11 mouse cellular contexts compared by ENCODE assay signal in genomic region chr3:128990183-128990912, GRCm38 (mm10).
DNase-seq lines count a peak whose midpoint lies in the region; ATAC-seq and TF ChIP-seq lines count a peak whose summit lies in the region.
"Had no signal": no experiment of that assay in that cellular context is flagged by ENCODE, and none has a peak within 500 bp of the region (broad histone marks: within the 10 kb centered on the region; RNA-seq: fewer than 3 reads in every experiment).

No protein-coding gene starts in this region.

- H3K27ac ChIP-seq in forebrain, embryonic 15.5 days (replicated peaks) = no peak overlapping the region
- no peak overlapping the region for H3K27ac ChIP-seq in forebrain, embryonic 14.5 days (ENCODE audit: low read depth, low read length)
- H3K27ac ChIP-seq in intestine, postnatal 0 days (ENCODE audit: low read depth, low read length) = no peak overlapping the region
- no peak overlapping the region for H3K27ac ChIP-seq in intestine, embryonic 16.5 days (ENCODE audit: low read length)
- H3K27ac ChIP-seq: liver, embryonic 13.5 days had no signal

- H3K9me3 ChIP-seq in forebrain, embryonic 15.5 days = no peaks in the 10 kb centered on the region
- no peaks in the 10 kb centered on the region for H3K9me3 ChIP-seq in forebrain, embryonic 14.5 days (replicated peaks; ENCODE audit: control insufficient read depth, low read length)
- H3K9me3 ChIP-seq in intestine, postnatal 0 days (ENCODE audit: control insufficient read depth) = no peaks in the 10 kb centered on the region
- no peaks in the 10 kb centered on the region for H3K9me3 ChIP-seq in intestine, embryonic 16.5 days (ENCODE audit: control insufficient read depth, low read length)
- H3K9me3 ChIP-seq: liver, embryonic 13.5 days had no signal

- 79% methylated on average over 17 of the region's 17 CpGs for WGBS in forebrain, embryonic 15.5 days
- WGBS in forebrain, embryonic 14.5 days = 82% methylated on average over 17 of the region's 17 CpGs
- WGBS in intestine, postnatal 0 days = 74% methylated on average over 17 of the region's 17 CpGs
- 72% methylated on average over 17 of the region's 17 CpGs for WGBS in intestine, embryonic 16.5 days

- no peak for TF ChIP-seq CTCF in intestine, postnatal 0 days (IDR thresholded peaks at IDR 0.05; ENCODE audit: low read depth)

- peak; percentile 53; the same call in 1 of the 2 replicates for ATAC-seq in forebrain, embryonic 15.5 days (replicated peaks)
- no peak for ATAC-seq in forebrain, embryonic 14.5 days
- ATAC-seq in intestine, postnatal 0 days = no peak
- no peak for ATAC-seq in intestine, embryonic 16.5 days
- ATAC-seq: CD4-positive, CD25-positive, alpha-beta regulatory T cell, adult 4 months had no signal

- DNase-seq in forebrain, embryonic 14.5 days (ENCODE audit: low spot score) = no peak
- peak; percentile 4 for DNase-seq in right cerebral cortex, adult 18-20 months
- no peak for DNase-seq in right cerebral cortex, postnatal 25 days
- no peak for DNase-seq in cerebellum, postnatal 4 days (ENCODE audit: low spot score in 2 of 2)
- no peak for DNase-seq in left cerebral cortex, postnatal 36 days (ENCODE audit: low spot score in 2 of 2)
- DNase-seq: liver, embryonic 13.5 days; thymus, adult 18-20 months had no signal

- H3K4me3 ChIP-seq in forebrain, embryonic 15.5 days = no peak overlapping the region
- no peak overlapping the region for H3K4me3 ChIP-seq in forebrain, embryonic 14.5 days (ENCODE audit: low read depth, low read length)
- H3K4me3 ChIP-seq in intestine, postnatal 0 days (ENCODE audit: low read depth, low read length) = no peak overlapping the region
- H3K4me3 ChIP-seq in intestine, embryonic 16.5 days (ENCODE audit: low read length) = no peak overlapping the region
- H3K4me3 ChIP-seq: liver, embryonic 13.5 days had no signal

- no peaks in the 10 kb centered on the region for H3K4me1 ChIP-seq in forebrain, embryonic 15.5 days
- 0 out of 2 replicates have a peak, but pooled peaks cover 3% of the 10 kb centered on the region for H3K4me1 ChIP-seq in forebrain, embryonic 14.5 days (ENCODE audit: control insufficient read depth, insufficient read depth, low read length)
- no peaks in the 10 kb centered on the region for H3K4me1 ChIP-seq in intestine, postnatal 0 days (replicated peaks; ENCODE audit: control insufficient read depth, insufficient read depth, low read length)
- no peaks in the 10 kb centered on the region for H3K4me1 ChIP-seq in intestine, embryonic 16.5 days (ENCODE audit: control insufficient read depth, insufficient read depth, low read length)
- H3K4me1 ChIP-seq: liver, embryonic 13.5 days had no signal

- no peaks in the 10 kb centered on the region for H3K27me3 ChIP-seq in forebrain, embryonic 15.5 days
- no peaks in the 10 kb centered on the region for H3K27me3 ChIP-seq in forebrain, embryonic 14.5 days (replicated peaks; ENCODE audit: control insufficient read depth, insufficient read depth, low read length)
- no peaks in the 10 kb centered on the region for H3K27me3 ChIP-seq in intestine, postnatal 0 days (replicated peaks; ENCODE audit: control insufficient read depth, insufficient read depth, low read length)
- H3K27me3 ChIP-seq in intestine, embryonic 16.5 days (replicated peaks; ENCODE audit: control insufficient read depth, insufficient read depth, low read length) = no peaks in the 10 kb centered on the region
- H3K27me3 ChIP-seq: liver, embryonic 13.5 days had no signal

- no peak overlapping the region for H3K9ac ChIP-seq in forebrain, embryonic 15.5 days (replicated peaks)
- H3K9ac ChIP-seq in forebrain, embryonic 14.5 days (ENCODE audit: low read length) = no peak overlapping the region
- H3K9ac ChIP-seq in intestine, postnatal 0 days (ENCODE audit: low read depth, low read length) = no peak overlapping the region
- H3K9ac ChIP-seq in intestine, embryonic 16.5 days (ENCODE audit: low read depth, low read length) = no peak overlapping the region
- H3K9ac ChIP-seq: liver, embryonic 13.5 days had no signal

- H3K4me2 ChIP-seq in forebrain, embryonic 15.5 days (replicated peaks) = no peak overlapping the region
- H3K4me2 ChIP-seq in forebrain, embryonic 14.5 days (ENCODE audit: low read length) = no peak overlapping the region
- 0 out of 2 replicates have a peak overlapping the region, but pooled peaks have one; percentile 4 for H3K4me2 ChIP-seq in intestine, postnatal 0 days (replicated peaks; ENCODE audit: low read depth)
- H3K4me2 ChIP-seq in intestine, embryonic 16.5 days (ENCODE audit: low read depth, low read length) = no peak overlapping the region
- H3K4me2 ChIP-seq: liver, embryonic 13.5 days had no signal

- H3K36me3 ChIP-seq in forebrain, embryonic 15.5 days = no peaks in the 10 kb centered on the region
- no peaks in the 10 kb centered on the region for H3K36me3 ChIP-seq in forebrain, embryonic 14.5 days (ENCODE audit: control insufficient read depth, insufficient read depth, low read length)
- H3K36me3 ChIP-seq in intestine, postnatal 0 days (ENCODE audit: control insufficient read depth, insufficient read depth) = no peaks in the 10 kb centered on the region
- no peaks in the 10 kb centered on the region for H3K36me3 ChIP-seq in intestine, embryonic 16.5 days (ENCODE audit: control insufficient read depth, insufficient read depth, low read length)
- H3K36me3 ChIP-seq: liver, embryonic 13.5 days had no signal

- intact Hi-C loops in left cerebral cortex, postnatal 36 days (cut with DNase I) = no loop called here
